Mouse (Mus musculus) CD4-positive, CD25-positive, alpha-beta regulatory T cell, adult 2 months (primary cell): ENCODE data around the gene Kctd14.

ENCODE experiments used
- DNase-seq: peaks from one replicate; pipeline ENCODE4 v3.0.0-alpha.2; 2012; ENCODE audit warnings: low read depth, low spot score

Kctd14 gene

GRCm38 (mm10) chr7:97438986-97439385 lies 12.1 kb upstream of the Kctd14 start:
- DNase-seq, result no peak

GRCm38 (mm10) chr7:97446171-97446925 lies 4.8 kb upstream of the Kctd14 start:
- no peak for DNase-seq

GRCm38 (mm10) chr7:97447050-97447531 lies 4.0 kb upstream of the Kctd14 start:
- no peak for DNase-seq

GRCm38 (mm10) chr7:97452196-97452595 lies 1.1 kb downstream of the Kctd14 start:
- DNase-seq, result peak; percentile 7

- peak; percentile 41 for DNase-seq
Observed at GRCm38 (mm10) chr7:97453141-97453921, 2.2 kb downstream of the Kctd14 start.

- no peak for DNase-seq
Observed at GRCm38 (mm10) chr7:97454795-97455194, 3.7 kb downstream of the Kctd14 start.

- no peak for DNase-seq
Observed at GRCm38 (mm10) chr7:97455577-97455976, 4.5 kb downstream of the Kctd14 start.

GRCm38 (mm10) chr7:97473001-97473400 lies 21.9 kb downstream of the Kctd14 start:
- DNase-seq, result no peak

- DNase-seq, result no peak
Observed at GRCm38 (mm10) chr7:97479349-97479748, 28.2 kb downstream of the Kctd14 start.

GRCm38 (mm10) chr7:97480290-97480689 lies 29.2 kb downstream of the Kctd14 start:
- no peak for DNase-seq

GRCm38 (mm10) chr7:97480821-97481339 lies 29.8 kb downstream of the Kctd14 start, which contains the start of gene Ints4:
Gene Ints4, plus strand, starts transcription at chr7:97480956.
- DNase-seq, result peak; percentile 91

GRCm38 (mm10) chr7:97483378-97483777 lies 32.3 kb downstream of the Kctd14 start:
- no peak for DNase-seq

GRCm38 (mm10) chr7:97491157-97491556 lies 40.0 kb downstream of the Kctd14 start:
- DNase-seq, result peak; percentile 22

GRCm38 (mm10) chr7:97492420-97492819 lies 41.3 kb downstream of the Kctd14 start:
- DNase-seq, result peak; percentile 48

- DNase-seq, result no peak
Observed at GRCm38 (mm10) chr7:97495052-97495451, 43.9 kb downstream of the Kctd14 start.

GRCm38 (mm10) chr7:97500555-97501209 lies 49.6 kb downstream of the Kctd14 start:
- no peak for DNase-seq
